Mouse (Mus musculus): Measurements from ENCODE around the gene Usp42. TPM values are rescaled to one million over a fixed set of nuclear protein-coding genes. Genes with fewer than 3 reads are reported as not detected.

Usp42 gene
- total and polyA plus RNA-seq, 2 experiments, result 3.0 to 3.1 TPM

DNA sequence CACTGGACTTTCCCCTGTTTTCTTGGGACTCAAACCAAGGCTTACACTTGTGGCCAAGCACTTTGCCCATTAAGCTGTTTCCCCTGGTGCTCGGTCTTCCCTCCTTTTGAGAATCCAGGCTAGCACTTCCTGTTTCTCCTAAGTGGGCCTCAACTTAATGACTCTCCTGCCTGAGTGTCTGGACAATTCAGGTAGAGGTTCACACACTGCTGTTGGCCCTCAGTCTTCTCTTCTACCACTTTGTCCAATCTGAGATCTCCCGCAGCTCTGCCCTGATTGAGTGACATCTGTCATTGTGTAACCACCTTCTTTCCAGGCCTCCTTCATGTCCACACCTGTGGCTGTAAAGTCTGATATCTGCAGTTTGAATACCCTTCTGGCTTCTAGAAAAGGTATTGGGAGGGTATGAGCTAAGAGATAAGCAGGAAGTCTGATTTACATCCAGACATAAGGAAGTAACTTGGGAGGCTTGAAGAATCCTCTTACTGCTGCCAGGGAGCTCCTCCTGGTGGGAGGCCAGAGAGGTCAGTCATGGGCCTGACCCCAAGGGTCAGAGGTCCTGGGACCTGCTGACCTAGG is 17.6 kb upstream of the Usp42 start:
- no peak overlapping the region for H3K9ac ChIP-seq (ENCODE audit: low read depth, low read length)
- no peaks in the 10 kb centered on the region for H3K27me3 ChIP-seq (ENCODE audit: control insufficient read depth, insufficient read depth, low read length)
- TF ChIP-seq POLR2A (IDR thresholded peaks at IDR 0.05; ENCODE audit: extremely low read depth, insufficient read depth, low read length) (no peak), CTCF (IDR thresholded peaks at IDR 0.05; ENCODE audit: low read depth, low read length) (no peak)
- H3K36me3 ChIP-seq (ENCODE audit: control insufficient read depth, insufficient read depth, low read length), result no peaks in the 10 kb centered on the region
- no peaks in the 10 kb centered on the region for H3K4me1 ChIP-seq (ENCODE audit: control insufficient read depth, insufficient read depth, low read length)
- no peaks in the 10 kb centered on the region for H3K79me2 ChIP-seq (ENCODE audit: control insufficient read depth, insufficient read depth, low read length)
- no peak for DNase-seq (ENCODE audit: extremely low read depth, low read depth, low spot score)
- no peak overlapping the region for H3K27ac ChIP-seq (replicated peaks; ENCODE audit: insufficient read depth, low read depth, low read length)
- WGBS, result 76% methylated on average over 2 of the region's 2 CpGs
- H3K4me3 ChIP-seq (ENCODE audit: insufficient read depth, low read depth, low read length), result no peak overlapping the region

DNA sequence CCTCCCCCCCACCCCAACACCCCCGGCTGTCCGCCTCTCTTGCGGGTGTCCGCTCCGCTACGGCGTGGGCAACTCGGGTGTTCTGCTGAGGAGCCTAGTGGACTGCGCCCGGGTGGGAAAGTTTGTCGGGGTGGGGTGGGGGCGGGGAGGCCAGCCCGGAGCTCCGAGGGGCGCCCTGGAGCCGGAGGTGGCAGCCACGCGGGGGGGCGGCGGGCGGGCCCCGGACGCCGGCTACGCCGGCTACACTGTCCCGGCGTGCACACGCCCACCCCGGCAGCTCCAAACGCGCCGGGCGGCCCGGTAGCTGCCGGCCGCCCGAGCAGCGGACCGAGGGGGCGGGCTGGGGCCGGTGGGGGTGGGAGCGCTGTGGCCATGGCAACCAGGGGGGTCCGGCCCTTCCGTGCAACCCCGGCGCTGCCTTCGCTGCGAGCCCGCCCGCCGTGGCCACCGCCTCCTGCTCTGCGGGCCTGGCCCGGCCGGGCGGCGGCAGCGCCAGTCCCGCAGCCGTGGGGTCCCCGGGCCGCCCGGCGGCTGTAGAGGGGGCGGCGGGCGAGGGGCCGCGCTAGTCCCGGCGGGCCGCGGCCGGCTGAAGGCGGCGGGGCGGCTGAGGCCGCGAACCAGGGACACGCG is 482 bp downstream of the Usp42 start:
- H3K79me2 ChIP-seq (ENCODE audit: control insufficient read depth, insufficient read depth, low read length), result peaks cover 6% of the 10 kb centered on the region; the same call in 1 of the 2 replicates
- peak overlapping the region; percentile 54 for H3K27ac ChIP-seq (replicated peaks; ENCODE audit: insufficient read depth, low read depth, low read length)
- peaks cover 10% of the 10 kb centered on the region for H3K36me3 ChIP-seq (ENCODE audit: control insufficient read depth, insufficient read depth, low read length)
- H3K4me1 ChIP-seq (ENCODE audit: control insufficient read depth, insufficient read depth, low read length), result peaks cover 6% of the 10 kb centered on the region; the same call in 1 of the 2 replicates
- H3K4me3 ChIP-seq (ENCODE audit: insufficient read depth, low read depth, low read length), result peak overlapping the region; percentile 81
- H3K27me3 ChIP-seq (ENCODE audit: control insufficient read depth, insufficient read depth, low read length), result no peaks in the 10 kb centered on the region
- H3K9ac ChIP-seq (ENCODE audit: low read depth, low read length), result peak overlapping the region; percentile 91
- WGBS, result 2% methylated on average over 59 of the region's 82 CpGs
- DNase-seq (ENCODE audit: extremely low read depth, low read depth, low spot score), result no peak
- TF ChIP-seq POLR2A (IDR thresholded peaks at IDR 0.05; ENCODE audit: extremely low read depth, insufficient read depth, low read length) (no peak), CTCF (IDR thresholded peaks at IDR 0.05; ENCODE audit: low read depth, low read length) (no peak)

DNA sequence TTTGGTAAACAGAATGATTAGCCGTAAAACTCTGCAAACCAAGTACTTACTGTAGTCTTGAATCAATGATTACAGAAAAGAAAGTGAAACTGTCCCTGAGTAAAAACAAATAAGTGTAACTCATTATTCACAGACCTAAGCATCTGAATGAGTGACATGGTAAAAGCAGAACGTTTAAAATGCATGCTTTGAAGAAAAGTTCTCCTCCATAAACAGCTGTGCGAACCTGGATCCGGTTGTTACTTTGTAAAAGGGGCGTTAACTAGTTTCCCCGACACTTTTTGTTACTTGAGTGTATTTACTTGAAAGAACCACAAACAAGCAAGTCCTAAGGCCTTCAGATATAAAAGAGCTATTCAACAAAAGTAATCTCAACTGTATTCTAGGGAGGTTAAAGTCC is 1.2 kb downstream of the Usp42 start:
- Histone ChIP-seq H3K4me1 (ENCODE audit: control insufficient read depth, insufficient read depth, low read length) (peaks cover 6% of the 10 kb centered on the region; the same call in 1 of the 2 replicates), H3K27ac (replicated peaks; ENCODE audit: insufficient read depth, low read depth, low read length) (no peak overlapping the region), H3K36me3 (ENCODE audit: control insufficient read depth, insufficient read depth, low read length) (peaks cover 16% of the 10 kb centered on the region), H3K9ac (ENCODE audit: low read depth, low read length) (no peak overlapping the region), H3K79me2 (ENCODE audit: control insufficient read depth, insufficient read depth, low read length) (peaks cover 6% of the 10 kb centered on the region; the same call in 1 of the 2 replicates), H3K4me3 (ENCODE audit: insufficient read depth, low read depth, low read length) (peak overlapping the region; percentile 81; the same call in 1 of the 2 replicates), H3K27me3 (ENCODE audit: control insufficient read depth, insufficient read depth, low read length) (no peaks in the 10 kb centered on the region)
- TF ChIP-seq CTCF (IDR thresholded peaks at IDR 0.05; ENCODE audit: low read depth, low read length) (no peak), POLR2A (IDR thresholded peaks at IDR 0.05; ENCODE audit: extremely low read depth, insufficient read depth, low read length) (no peak)
- peak; percentile 61 for DNase-seq (ENCODE audit: extremely low read depth, low read depth, low spot score)
- WGBS, result under 1% methylated on average over 6 of the region's 6 CpGs

DNA sequence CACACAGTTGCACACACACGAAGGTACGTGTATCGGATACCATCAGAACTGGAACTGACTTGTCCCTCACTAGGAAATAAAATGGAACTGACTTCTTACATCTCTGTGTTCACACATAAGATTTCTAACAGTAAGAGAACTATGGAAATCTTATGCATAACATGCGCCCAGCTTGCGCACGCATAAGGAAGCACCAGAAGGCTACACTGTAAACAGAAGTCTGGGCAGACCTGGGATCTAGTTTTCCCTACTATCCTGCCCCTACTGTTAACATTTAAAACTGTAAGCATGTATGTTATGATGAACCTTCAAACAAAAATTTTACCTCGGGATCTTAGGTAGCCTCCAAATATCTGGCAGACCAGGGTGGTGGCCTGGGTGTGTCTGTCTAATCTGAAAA is 10.1 kb downstream of the Usp42 start:
- H3K4me3 ChIP-seq (ENCODE audit: insufficient read depth, low read depth, low read length), result no peak overlapping the region
- H3K36me3 ChIP-seq (ENCODE audit: control insufficient read depth, insufficient read depth, low read length), result peaks cover 74% of the 10 kb centered on the region
- TF ChIP-seq POLR2A (IDR thresholded peaks at IDR 0.05; ENCODE audit: extremely low read depth, insufficient read depth, low read length) (no peak), CTCF (IDR thresholded peaks at IDR 0.05; ENCODE audit: low read depth, low read length) (no peak)

DNA sequence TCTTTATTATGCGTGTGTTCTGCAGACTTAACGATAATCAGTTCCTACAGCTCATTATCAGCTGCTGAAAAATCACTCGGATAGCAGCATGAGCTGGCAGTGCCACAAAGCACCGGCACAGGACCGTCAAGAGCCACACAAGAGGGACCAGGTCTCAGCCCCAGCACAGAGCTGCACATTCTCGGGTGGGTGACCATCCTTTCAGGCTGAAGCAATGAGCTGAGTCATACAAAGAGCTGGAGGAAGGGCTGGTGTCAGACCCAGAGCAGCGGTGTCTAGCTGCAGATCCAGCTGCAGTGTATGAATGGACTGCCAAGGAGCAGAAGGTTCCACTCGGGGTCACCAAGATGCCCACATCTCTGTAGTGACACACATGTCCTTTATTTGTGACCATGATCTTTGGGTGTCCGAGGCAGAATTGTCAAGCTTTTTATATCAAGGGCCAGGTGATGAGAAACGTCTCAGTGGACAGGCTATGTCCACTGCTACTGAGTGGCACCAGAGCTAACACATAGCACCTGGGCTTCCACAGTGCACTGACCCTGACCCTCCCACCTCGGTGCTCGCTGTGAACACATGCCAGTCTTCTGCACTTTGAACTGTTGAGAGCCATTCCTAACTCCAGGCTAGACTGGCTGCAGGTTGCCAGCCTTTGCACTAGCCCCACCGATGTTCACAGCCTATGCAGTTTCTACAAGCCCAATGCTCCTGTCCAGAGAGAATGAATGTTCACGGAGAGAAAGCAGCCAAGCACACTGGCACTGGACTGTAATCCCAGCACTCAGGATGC is 19.9 kb downstream of the Usp42 start:
- no peak for TF ChIP-seq CTCF (IDR thresholded peaks at IDR 0.05; ENCODE audit: low read depth, low read length)
- no peak for TF ChIP-seq POLR2A (IDR thresholded peaks at IDR 0.05; ENCODE audit: extremely low read depth, insufficient read depth, low read length)
- Histone ChIP-seq H3K27ac (replicated peaks; ENCODE audit: insufficient read depth, low read depth, low read length) (no peak overlapping the region), H3K4me3 (ENCODE audit: insufficient read depth, low read depth, low read length) (no peak overlapping the region), H3K4me1 (ENCODE audit: control insufficient read depth, insufficient read depth, low read length) (peaks cover 6% of the 10 kb centered on the region; the same call in 1 of the 2 replicates), H3K9ac (ENCODE audit: low read depth, low read length) (no peak overlapping the region), H3K36me3 (ENCODE audit: control insufficient read depth, insufficient read depth, low read length) (peaks cover 22% of the 10 kb centered on the region), H3K79me2 (ENCODE audit: control insufficient read depth, insufficient read depth, low read length) (no peaks in the 10 kb centered on the region), H3K27me3 (ENCODE audit: control insufficient read depth, insufficient read depth, low read length) (no peaks in the 10 kb centered on the region)
- 67% methylated on average over 14 of the region's 14 CpGs for WGBS
- DNase-seq (ENCODE audit: extremely low read depth, low read depth, low spot score), result peak; percentile 83

More for the DNA sequence above, 10.1 kb downstream of the Usp42 start:
- no peak for DNase-seq (ENCODE audit: extremely low read depth, low read depth, low spot score)
- H3K79me2 ChIP-seq (ENCODE audit: control insufficient read depth, insufficient read depth, low read length), result no peaks in the 10 kb centered on the region; the same call in 1 of the 2 replicates
- H3K27me3 ChIP-seq (ENCODE audit: control insufficient read depth, insufficient read depth, low read length), result no peaks in the 10 kb centered on the region
- no peak overlapping the region for H3K9ac ChIP-seq (ENCODE audit: low read depth, low read length)
- peaks cover 2% of the 10 kb centered on the region; the same call in 1 of the 2 replicates for H3K4me1 ChIP-seq (ENCODE audit: control insufficient read depth, insufficient read depth, low read length)
- 94% methylated on average over 7 of the region's 7 CpGs for WGBS
- H3K27ac ChIP-seq (replicated peaks; ENCODE audit: insufficient read depth, low read depth, low read length), result no peak overlapping the region

Measured in liver, adult 2 months (tissue).